Mouse (Mus musculus) kidney, postnatal 14 days (tissue): ENCODE results near the gene Gas7.

ENCODE experiments used
- DNase-seq: peaks from one replicate; pipeline ENCODE4 v3.0.0; 2022; ENCODE audit warnings: mixed read lengths

Gas7 gene

GRCm38 (mm10) chr11:67454874-67455526 is at the start of gene Gas7:
Gas7 (plus strand) TSS chr11:67455437.
- peak; percentile 76 for DNase-seq

GRCm38 (mm10) chr11:67414346-67414940 is 40.8 kb upstream of the Gas7 start:
- DNase-seq = peak; percentile 42

- DNase-seq = no peak
Observed at GRCm38 (mm10) chr11:67423575-67423974, 31.7 kb upstream of the Gas7 start.

GRCm38 (mm10) chr11:67428196-67428595 is 27.0 kb upstream of the Gas7 start:
- DNase-seq = peak; percentile 55

- DNase-seq = no peak
Observed at GRCm38 (mm10) chr11:67429836-67430235, 25.4 kb upstream of the Gas7 start.

GRCm38 (mm10) chr11:67431116-67431645 is 24.1 kb upstream of the Gas7 start:
- DNase-seq = no peak

GRCm38 (mm10) chr11:67431864-67432263 is 23.4 kb upstream of the Gas7 start:
- no peak for DNase-seq

- no peak for DNase-seq
Observed at GRCm38 (mm10) chr11:67433763-67434162, 21.5 kb upstream of the Gas7 start.

- no peak for DNase-seq
Observed at GRCm38 (mm10) chr11:67438746-67439145, 16.5 kb upstream of the Gas7 start.

- no peak for DNase-seq
Observed at GRCm38 (mm10) chr11:67445058-67445825, 10.0 kb upstream of the Gas7 start.

- no peak for DNase-seq
Observed at GRCm38 (mm10) chr11:67451525-67451924, 3.7 kb upstream of the Gas7 start.

- DNase-seq = peak; percentile 33
Observed at GRCm38 (mm10) chr11:67455527-67455981, 317 bp downstream of the Gas7 start.

GRCm38 (mm10) chr11:67456029-67456428 is 792 bp downstream of the Gas7 start:
- DNase-seq = peak; percentile 32

GRCm38 (mm10) chr11:67458171-67458570 is 2.9 kb downstream of the Gas7 start:
- DNase-seq = peak; percentile 40

- no peak for DNase-seq
Observed at GRCm38 (mm10) chr11:67467132-67467531, 11.9 kb downstream of the Gas7 start.

- DNase-seq = peak; percentile 41
Observed at GRCm38 (mm10) chr11:67468846-67469245, 13.6 kb downstream of the Gas7 start.

GRCm38 (mm10) chr11:67474590-67474989 is 19.4 kb downstream of the Gas7 start:
- no peak for DNase-seq

GRCm38 (mm10) chr11:67479534-67479933 is 24.3 kb downstream of the Gas7 start:
- no peak for DNase-seq

- DNase-seq = no peak
Observed at GRCm38 (mm10) chr11:67480204-67480956, 25.1 kb downstream of the Gas7 start.

GRCm38 (mm10) chr11:67481691-67482090 is 26.5 kb downstream of the Gas7 start:
- DNase-seq = no peak

GRCm38 (mm10) chr11:67482217-67482760 is 27.1 kb downstream of the Gas7 start:
- DNase-seq = peak; percentile 27

- DNase-seq = no peak
Observed at GRCm38 (mm10) chr11:67488156-67488555, 32.9 kb downstream of the Gas7 start.
